Mouse (Mus musculus) thymus, adult 2 months (tissue): ENCODE results near the gene Apeh.

Source experiments
- CTCF ChIP-seq: fragments of 200-500 bp; IDR thresholded peaks from 2 replicates; pipeline ENCODE4 v1.5.1; 2012; ENCODE audit warnings: mild to moderate bottlenecking, control low read depth, low read length, moderate library complexity, borderline replicate concordance; ENCODE audit not compliant: control insufficient read depth, poor library complexity, insufficient read depth; ENCODE audit errors: extremely low read depth
- POLR2A ChIP-seq: fragments of 200-500 bp; IDR thresholded peaks from 2 replicates; pipeline ENCODE4 v1.6.1; 2012; ENCODE audit warnings: mild to moderate bottlenecking, low read length, control low read depth, moderate library complexity; ENCODE audit not compliant: control insufficient read depth, poor library complexity, insufficient read depth; ENCODE audit errors: extremely low read depth

- no peak for TF ChIP-seq CTCF
- TF ChIP-seq POLR2A, result no peak
These were observed 18.4 kb upstream of the Apeh start for GRCm38 (mm10) chr9:108112719-108113340.
